Mouse (Mus musculus) heart, postnatal 0 days (tissue): ENCODE results near the gene Bcar3.

ENCODE experiments used
- CTCF ChIP-seq: IDR thresholded peaks from 2 replicates; pipeline ENCODE4 v1.5.1; 2016; ENCODE audit warnings: antibody characterized with exemption, control low read depth, low read depth
- EP300 ChIP-seq: IDR thresholded peaks from 2 replicates; pipeline ENCODE4 v1.6.1; 2016; ENCODE audit warnings: antibody characterized with exemption, low read depth

DNA sequence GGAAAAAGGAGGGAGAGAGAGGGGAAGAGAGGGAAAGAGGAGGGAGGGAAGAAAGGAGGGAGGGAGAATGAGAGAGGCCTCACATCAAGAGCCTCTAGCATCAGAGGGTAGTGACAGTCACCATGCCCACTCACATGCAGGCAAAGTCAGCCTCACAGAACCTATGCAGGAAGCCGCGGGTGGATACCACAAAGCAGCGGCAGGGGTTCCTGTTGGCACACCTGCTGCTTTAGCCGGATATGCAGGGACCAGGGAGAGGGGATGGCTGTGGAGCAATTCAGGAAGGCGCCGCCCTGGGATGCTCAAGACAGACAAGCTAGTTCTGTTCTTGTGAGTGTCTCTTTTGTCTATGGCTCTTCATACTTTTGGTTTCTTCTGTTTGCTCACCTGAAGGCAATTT, 15.0 kb downstream of the Bcar3 start:
- TF ChIP-seq CTCF = no peak
- TF ChIP-seq EP300 = no peak
